Mouse (Mus musculus): ENCODE measurements around the gene Tas2r135. TPM values are rescaled to one million over a fixed set of nuclear protein-coding genes. Genes with fewer than 3 reads are reported as not detected.

Gene Tas2r135
- polyA plus RNA-seq (2017; shearing (Covaris generic)): not detected

DNA sequence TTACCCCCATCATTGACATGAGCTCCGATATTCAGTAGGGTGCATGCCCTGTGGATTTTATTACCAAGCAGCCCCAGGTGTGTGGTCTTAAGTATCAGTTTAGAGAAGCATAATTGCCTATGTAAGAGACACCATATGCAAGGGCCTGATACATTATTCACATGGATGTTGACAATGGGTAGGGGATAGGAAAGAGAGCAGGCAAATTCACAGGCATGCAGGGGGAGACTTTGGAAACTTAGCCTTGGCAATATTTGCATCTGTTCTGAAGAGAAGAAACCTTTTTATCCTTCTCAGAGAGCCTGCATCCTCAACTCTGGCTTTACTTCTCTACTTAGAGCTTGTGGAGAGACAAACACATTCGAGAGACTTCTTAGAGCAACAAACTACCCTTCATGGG lies at the start of gene Tas2r135:
TSS of gene Tas2r135 (plus strand) at position 301 of the 400 bp plus-strand sequence.

DNA sequence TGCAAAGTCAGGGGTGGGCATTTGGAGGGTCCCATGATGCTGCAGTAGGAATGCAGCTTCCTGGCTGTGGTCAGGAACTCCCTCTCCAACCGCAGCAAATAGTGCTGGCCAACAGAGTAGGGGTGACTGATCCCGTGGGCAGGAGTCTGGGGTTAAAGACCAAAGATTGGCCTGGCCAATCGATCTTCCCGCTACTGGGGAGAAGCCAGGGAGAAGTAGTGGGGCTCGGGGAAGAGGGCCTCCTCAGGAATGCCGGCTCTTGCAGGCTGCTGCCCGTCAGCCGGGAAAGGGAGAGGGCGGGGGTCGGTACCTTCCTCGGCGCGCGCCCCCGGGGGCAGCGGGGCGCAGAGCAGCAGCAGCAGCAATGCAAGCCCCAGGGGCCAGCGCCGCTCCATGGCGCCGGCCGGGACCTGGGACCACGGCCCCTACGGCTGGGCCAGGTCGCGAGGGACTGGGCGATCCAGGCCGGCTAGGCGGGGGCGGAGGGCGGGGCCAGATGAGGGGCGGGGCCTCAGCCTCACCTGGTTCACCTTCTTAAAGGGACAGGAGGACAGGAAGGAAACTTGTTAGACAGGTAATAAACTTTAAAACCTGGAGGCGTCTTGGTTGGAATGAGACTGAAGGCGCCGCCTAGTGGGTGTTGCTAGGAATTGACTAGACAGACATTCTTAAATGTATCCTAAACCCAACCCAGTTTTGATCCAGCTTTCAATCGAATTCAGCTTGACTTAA lies 32.3 kb upstream of the Tas2r135 start, which contains the start of gene Epha1:
TSS of gene Epha1 (minus strand) at position 453 of the 732 bp plus-strand sequence.

GRCm38 (mm10) chr6:42399938-42400337 lies 5.3 kb upstream of the Tas2r135 start, which contains the start of gene Tas2r143:
Gene Tas2r143 (plus strand): TSS chr6:42400238.

DNA sequence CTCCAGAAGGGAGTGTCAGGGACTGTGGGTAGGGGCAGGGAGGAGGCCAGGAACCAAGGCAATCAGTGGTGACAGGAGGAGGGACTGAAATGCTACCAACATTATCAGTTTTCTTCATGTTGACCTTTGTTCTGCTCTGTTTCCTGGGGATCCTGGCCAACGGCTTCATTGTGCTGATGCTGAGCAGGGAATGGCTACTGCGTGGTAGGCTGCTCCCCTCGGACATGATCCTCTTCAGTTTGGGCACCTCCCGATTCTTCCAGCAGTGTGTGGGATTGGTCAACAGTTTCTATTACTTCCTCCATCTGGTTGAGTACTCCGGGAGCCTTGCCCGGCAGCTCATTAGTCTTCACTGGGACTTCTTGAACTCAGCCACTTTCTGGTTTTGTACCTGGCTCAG lies 29.2 kb downstream of the Tas2r135 start, which contains the start of gene Tas2r126:
TSS of gene Tas2r126 (plus strand) at position 90 of the 400 bp plus-strand sequence.

Other genes starting within 250 kb of the Tas2r135 start
- gene Tas2r144, start 190.1 kb upstream of the Tas2r135 start, polyA plus RNA-seq (2017; shearing (Covaris generic)): not detected
- 11.6 TPM for gene Gstk1, start 159.5 kb upstream of the Tas2r135 start, polyA plus RNA-seq (2017; shearing (Covaris generic))
- not detected for gene Tmem139, start 143.5 kb upstream of the Tas2r135 start, polyA plus RNA-seq (2017; shearing (Covaris generic))
- gene Casp2, start 140.4 kb upstream of the Tas2r135 start, polyA plus RNA-seq (2017; shearing (Covaris generic)): 75.7 TPM
- not detected for gene Clcn1, start 118.7 kb upstream of the Tas2r135 start, polyA plus RNA-seq (2017; shearing (Covaris generic))
- gene Fam131b, start 80.8 kb upstream of the Tas2r135 start, polyA plus RNA-seq (2017; shearing (Covaris generic)): not detected
- gene Zyx, start 55.8 kb upstream of the Tas2r135 start, polyA plus RNA-seq (2017; shearing (Covaris generic)): 113 TPM
- 0.19 TPM for gene Epha1, start 32.2 kb upstream of the Tas2r135 start, polyA plus RNA-seq (2017; shearing (Covaris generic))
- not detected for gene Tas2r143, start 5.2 kb upstream of the Tas2r135 start, polyA plus RNA-seq (2017; shearing (Covaris generic))
- not detected for gene Tas2r126, start 29.1 kb downstream of the Tas2r135 start, polyA plus RNA-seq (2017; shearing (Covaris generic))
- not detected for gene Olfr458, start 59.8 kb downstream of the Tas2r135 start, polyA plus RNA-seq (2017; shearing (Covaris generic))
- gene Olfr457, start 70.9 kb downstream of the Tas2r135 start, polyA plus RNA-seq (2017; shearing (Covaris generic)): 0.42 TPM
- gene Olfr456, start 81.8 kb downstream of the Tas2r135 start, polyA plus RNA-seq (2017; shearing (Covaris generic)): not detected
- gene Olfr455, start 142.2 kb downstream of the Tas2r135 start, polyA plus RNA-seq (2017; shearing (Covaris generic)): not detected
- not detected for gene Tcaf3, start 192.3 kb downstream of the Tas2r135 start, polyA plus RNA-seq (2017; shearing (Covaris generic))
- not detected for gene Tcaf2, start 239.8 kb downstream of the Tas2r135 start, polyA plus RNA-seq (2017; shearing (Covaris generic))